Mouse (Mus musculus) limb, embryonic 11.5 days (tissue): ENCODE data around the gene Usp6nl. TPM values are rescaled to one million over a fixed set of nuclear protein-coding genes. Genes with fewer than 3 reads are reported as not detected.

Experiments used
- ATAC-seq: fragments of 200-750 bp; cut with Nextera tagmentation; 2 replicates; pipeline ENCODE4 v1.8.0; 2017; ENCODE audit warnings: low read depth; ENCODE audit not compliant: insufficient number of reproducible peaks, low FRiP score, low TSS enrichment
- DNase-seq: peaks from one replicate; pipeline ENCODE4 v3.0.0-alpha.2; 2015; ENCODE audit warnings: low spot score
- H3K27ac ChIP-seq: fragments of 300-500 bp; sonication (generic); replicated peaks from 2 replicates; pipeline ENCODE4 v1.5.1; 2014; ENCODE audit warnings: low read depth, mild to moderate bottlenecking, low read length
- H3K27me3 ChIP-seq: fragments of 300-500 bp; sonication (generic); 2 replicates; pipeline ENCODE4 v1.6.1; 2014; ENCODE audit warnings: mild to moderate bottlenecking, low read length, mixed read lengths; ENCODE audit not compliant: control insufficient read depth, insufficient read depth
- H3K36me3 ChIP-seq: fragments of 300-500 bp; sonication (generic); 2 replicates; pipeline ENCODE4 v1.6.1; 2014; ENCODE audit warnings: mild to moderate bottlenecking, low read length, moderate library complexity, mixed read lengths; ENCODE audit not compliant: control insufficient read depth, insufficient read depth
- H3K4me1 ChIP-seq: fragments of 300-500 bp; sonication (generic); 2 replicates; pipeline ENCODE4 v1.6.1; 2014; ENCODE audit warnings: low read length, mixed read lengths; ENCODE audit not compliant: control insufficient read depth, insufficient read depth
- H3K4me2 ChIP-seq: fragments of 300-500 bp; sonication (generic); 2 replicates; pipeline ENCODE4 v1.6.1; 2014; ENCODE audit warnings: low read depth, mild to moderate bottlenecking, moderate library complexity; ENCODE audit not compliant: severe bottlenecking
- H3K4me3 ChIP-seq: fragments of 300-500 bp; sonication (generic); 2 replicates; pipeline ENCODE4 v1.5.1; 2014; ENCODE audit warnings: low read depth, low read length
- H3K9ac ChIP-seq: fragments of 300-500 bp; sonication (generic); 2 replicates; pipeline ENCODE4 v1.6.1; 2014; ENCODE audit warnings: mild to moderate bottlenecking, low read length
- H3K9me3 ChIP-seq: fragments of 300-500 bp; sonication (generic); 2 replicates; pipeline ENCODE4 v1.6.1; 2016; ENCODE audit warnings: low read length; ENCODE audit not compliant: control insufficient read depth
- WGBS: fragments of 180-500 bp; shearing (Covaris S2); extraction: QIAGEN DNeasy Blood & Tissue Kit; methylation state at CpG from one replicate; pipeline ENCODE4 v1.1.7; 2014; 5-methylcytosine and 5-hydroxymethylcytosine counted together
- polyA plus RNA-seq: library from polyadenylated mRNA; unstranded; fragments of >200 nt; fragmentation: Nextera tagmentation; extraction: Ambion mirVana; gene quantifications from 2 replicates; pipeline ENCODE4 v1.2.1, GENCODE M21; 2014

Usp6nl gene
- polyA plus RNA-seq, 1 experiment from 2014 or later = 15.6 TPM

DNA sequence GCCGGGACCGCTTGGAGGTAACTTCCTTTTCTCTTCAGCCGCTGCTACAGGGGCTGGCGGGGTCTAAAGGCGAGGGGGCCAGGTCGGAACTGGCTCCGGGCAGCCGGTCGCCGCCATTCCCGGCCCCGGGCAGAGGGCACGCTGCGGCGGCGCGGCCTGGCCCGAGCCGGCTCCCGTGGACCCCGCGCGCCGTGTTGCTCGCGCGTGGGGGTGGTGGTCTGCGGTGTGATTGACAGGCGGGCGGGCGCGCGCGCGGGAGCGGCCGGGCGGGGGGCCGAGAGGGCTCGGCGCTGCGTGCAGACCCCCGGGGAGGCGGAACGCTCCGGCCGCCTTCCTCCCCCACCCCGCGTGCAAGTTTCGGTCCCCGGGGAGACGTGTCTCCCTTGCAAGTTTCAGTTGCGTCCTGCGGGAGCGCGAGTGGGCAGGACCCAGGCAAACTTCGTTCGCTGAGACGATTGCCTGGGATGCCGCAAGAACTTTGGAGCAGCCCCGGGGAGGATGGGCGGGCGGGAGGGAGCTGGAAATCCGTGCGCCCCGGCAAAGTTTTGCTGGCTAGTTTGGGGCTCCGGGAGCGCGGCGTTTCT is 563 bp downstream of the Usp6nl start:
- Histone ChIP-seq H3K27ac (peak overlapping the region; percentile 99), H3K9me3 (no peaks in the 10 kb centered on the region), H3K4me1 (peaks cover 18% of the 10 kb centered on the region), H3K36me3 (no peaks in the 10 kb centered on the region), H3K27me3 (no peaks in the 10 kb centered on the region), H3K4me2 (peak overlapping the region; percentile 61), H3K9ac (peak overlapping the region; percentile 96), H3K4me3 (peak overlapping the region; percentile 86)
- peak; percentile 53 for ATAC-seq
- DNase-seq = peak; percentile 70
- under 1% methylated on average over 48 of the region's 70 CpGs for WGBS

DNA sequence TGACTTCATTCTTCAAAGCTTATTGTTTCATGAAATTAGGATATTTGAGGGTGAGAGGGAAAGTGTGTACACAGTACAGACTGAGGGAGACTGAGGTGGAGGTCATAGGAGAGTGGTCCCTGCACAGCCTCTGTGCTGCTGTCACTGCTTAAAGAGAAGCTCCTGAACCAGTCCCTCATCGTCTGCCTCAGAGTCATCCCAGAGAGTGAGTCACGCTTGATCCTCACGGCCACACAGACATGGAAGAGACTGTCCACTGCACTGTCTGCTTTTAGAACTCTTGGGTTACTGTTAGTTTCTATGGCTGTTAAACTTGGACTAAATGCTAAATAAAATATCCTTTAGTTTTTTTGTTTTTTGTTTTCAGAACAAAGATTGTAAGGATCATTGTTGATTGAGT is 3.2 kb downstream of the Usp6nl start:
- ATAC-seq = no peak
- H3K27ac ChIP-seq = no peak overlapping the region
- no peak for DNase-seq
- H3K36me3 ChIP-seq = no peaks in the 10 kb centered on the region
- WGBS = 76% methylated on average over 3 of the region's 3 CpGs
- H3K4me3 ChIP-seq = no peak overlapping the region
- no peak overlapping the region for H3K4me2 ChIP-seq
- H3K4me1 ChIP-seq = peaks cover 18% of the 10 kb centered on the region
- H3K27me3 ChIP-seq = no peaks in the 10 kb centered on the region
- H3K9me3 ChIP-seq = no peaks in the 10 kb centered on the region
- no peak overlapping the region for H3K9ac ChIP-seq

DNA sequence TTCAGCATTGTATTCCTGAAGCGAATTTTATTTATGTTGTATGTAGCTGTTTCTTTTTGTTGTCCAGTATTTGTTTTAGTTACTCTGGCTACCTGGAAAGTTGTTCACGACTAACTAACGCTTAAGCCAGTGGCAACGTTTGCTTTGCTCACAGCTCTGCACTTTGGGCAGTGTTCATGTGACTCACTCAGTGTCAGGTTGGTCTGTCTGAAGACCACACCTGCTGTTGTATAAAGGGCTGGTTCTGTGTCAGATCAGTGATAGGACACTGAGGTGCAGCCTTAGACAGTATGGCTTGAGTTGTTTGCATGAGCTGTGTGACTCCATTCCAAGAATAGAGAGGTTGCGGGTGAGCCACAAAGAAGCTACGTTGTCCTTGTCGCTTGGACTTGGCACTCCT is 6.5 kb downstream of the Usp6nl start:
- DNase-seq = no peak
- H3K9ac ChIP-seq = no peak overlapping the region
- peaks cover 8% of the 10 kb centered on the region for H3K4me1 ChIP-seq
- no peaks in the 10 kb centered on the region for H3K36me3 ChIP-seq
- WGBS = 89% methylated on average over 7 of the region's 7 CpGs
- no peak for ATAC-seq
- no peak overlapping the region for H3K27ac ChIP-seq
- no peak overlapping the region for H3K4me2 ChIP-seq
- no peaks in the 10 kb centered on the region for H3K9me3 ChIP-seq
- no peak overlapping the region for H3K4me3 ChIP-seq
- H3K27me3 ChIP-seq = no peaks in the 10 kb centered on the region

DNA sequence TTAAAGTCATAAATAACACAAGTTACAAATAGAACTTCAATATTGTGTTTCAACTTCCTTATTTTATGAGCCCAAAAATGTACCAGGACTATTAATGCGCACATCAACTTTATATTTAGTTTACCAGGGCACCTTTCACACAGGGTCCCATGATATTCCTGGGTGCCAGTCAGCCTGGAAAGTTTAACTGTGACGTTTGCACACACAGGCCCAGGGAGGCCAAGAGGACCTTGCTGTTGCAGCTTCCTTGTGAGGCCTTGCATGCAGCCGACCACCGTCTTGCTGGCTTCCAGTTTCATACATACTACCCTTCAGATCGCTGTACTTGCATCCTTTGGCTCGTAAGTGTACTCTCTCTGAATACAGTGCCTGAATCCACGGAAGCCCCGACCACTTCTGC is 8.3 kb downstream of the Usp6nl start:
- H3K27me3 ChIP-seq = no peaks in the 10 kb centered on the region
- no peak overlapping the region for H3K9ac ChIP-seq
- H3K4me1 ChIP-seq = peaks cover 2% of the 10 kb centered on the region; the same call in 1 of the 2 replicates
- H3K4me3 ChIP-seq = no peak overlapping the region
- H3K36me3 ChIP-seq = no peaks in the 10 kb centered on the region
- H3K4me2 ChIP-seq = no peak overlapping the region
- no peak for ATAC-seq
- no peak overlapping the region for H3K27ac ChIP-seq
- no peak for DNase-seq
- 88% methylated on average over 8 of the region's 8 CpGs for WGBS
- no peaks in the 10 kb centered on the region for H3K9me3 ChIP-seq

DNA sequence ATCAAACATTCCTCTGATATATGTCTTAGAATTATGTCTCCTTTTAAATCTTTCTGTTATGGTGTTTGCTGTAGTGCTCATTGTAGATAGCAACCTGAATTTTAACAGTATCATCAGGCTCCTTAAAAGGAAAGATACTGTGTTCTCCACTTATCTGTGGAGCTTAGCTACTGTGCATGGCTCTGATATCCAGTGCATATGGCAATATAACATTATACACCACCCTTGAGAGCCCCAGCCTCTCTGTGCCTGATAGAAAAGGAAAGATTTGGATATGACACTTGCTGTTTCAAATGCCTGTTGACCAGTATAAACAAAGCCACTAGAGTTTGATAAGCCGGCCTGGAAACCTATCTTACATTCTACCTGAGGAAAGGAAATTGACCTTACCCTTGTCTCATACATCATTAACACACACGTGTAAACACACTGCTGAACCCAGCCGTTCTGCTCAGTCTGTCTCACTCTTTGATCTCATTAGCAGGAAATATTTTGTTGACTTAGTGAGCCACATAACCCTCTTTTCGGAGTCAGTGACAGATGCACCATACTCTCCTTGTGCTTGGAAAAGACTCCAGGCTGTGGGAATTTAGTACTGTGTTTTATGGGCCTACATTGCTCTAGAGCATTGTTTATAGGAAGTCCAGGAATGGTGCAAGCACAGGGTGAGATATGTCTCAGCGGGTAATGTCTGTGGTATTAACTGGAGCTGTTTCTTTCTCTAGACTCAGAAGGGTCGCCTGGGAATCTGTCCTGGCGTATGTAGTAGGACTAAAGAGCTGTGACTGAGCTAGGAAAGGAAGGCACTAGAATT is 9.1 kb downstream of the Usp6nl start:
- no peak overlapping the region for H3K4me2 ChIP-seq
- H3K9me3 ChIP-seq = no peaks in the 10 kb centered on the region
- peaks cover 2% of the 10 kb centered on the region; the same call in 1 of the 2 replicates for H3K4me1 ChIP-seq
- no peak overlapping the region for H3K27ac ChIP-seq
- H3K4me3 ChIP-seq = no peak overlapping the region
- WGBS = 64% methylated on average over 7 of the region's 7 CpGs
- H3K9ac ChIP-seq = no peak overlapping the region
- no peaks in the 10 kb centered on the region for H3K36me3 ChIP-seq
- ATAC-seq = no peak
- no peaks in the 10 kb centered on the region for H3K27me3 ChIP-seq
- no peak for DNase-seq

DNA sequence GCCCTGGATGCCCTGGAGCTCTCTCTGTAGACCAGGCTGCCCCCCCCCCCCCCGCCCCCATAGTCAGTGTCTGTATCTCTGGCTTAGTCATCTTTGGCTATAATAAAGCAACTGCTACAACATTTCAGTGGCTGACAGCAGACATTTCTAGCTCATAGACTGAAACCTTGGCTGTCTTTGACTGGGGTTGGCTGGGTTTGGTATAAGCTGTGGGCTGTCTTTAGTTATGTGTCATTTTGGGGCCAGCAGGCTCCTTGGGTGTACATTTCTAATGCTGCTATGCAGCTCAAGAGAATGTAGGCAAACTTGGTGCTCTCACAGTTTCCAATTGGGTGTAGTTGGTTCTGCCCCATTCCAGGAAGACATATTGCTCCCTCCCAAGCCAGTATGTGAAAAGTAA is 11.1 kb downstream of the Usp6nl start:
- Histone ChIP-seq H3K9ac (no peak overlapping the region), H3K27ac (no peak overlapping the region), H3K4me2 (no peak overlapping the region), H3K9me3 (no peaks in the 10 kb centered on the region), H3K4me3 (no peak overlapping the region), H3K36me3 (no peaks in the 10 kb centered on the region), H3K4me1 (peaks cover 2% of the 10 kb centered on the region; the same call in 1 of the 2 replicates), H3K27me3 (no peaks in the 10 kb centered on the region)
- 77% methylated on average over 1 of the region's 1 CpGs for WGBS
- no peak for ATAC-seq
- DNase-seq = no peak

DNA sequence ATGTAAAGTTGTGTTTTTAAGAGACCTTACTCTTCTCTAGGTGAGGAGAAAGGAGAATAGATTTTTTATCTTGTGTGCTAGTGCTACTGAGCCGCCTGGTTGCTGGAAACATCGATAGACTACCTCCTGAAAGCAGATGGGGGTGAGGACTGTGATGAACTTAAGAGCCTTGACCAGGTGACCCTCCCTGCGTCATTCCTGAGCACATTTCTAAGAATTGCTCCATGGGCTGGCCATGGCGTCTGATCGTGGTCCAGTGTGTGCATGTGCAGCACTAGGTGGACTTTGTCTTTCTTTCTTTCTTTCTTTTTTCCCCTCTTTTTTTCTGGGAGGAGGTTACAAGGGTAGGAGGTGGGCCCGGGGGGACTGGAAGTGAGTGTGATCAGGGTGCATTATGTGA is 11.5 kb downstream of the Usp6nl start:
- Histone ChIP-seq H3K9me3 (no peaks in the 10 kb centered on the region), H3K27ac (no peak overlapping the region), H3K4me1 (peaks cover 2% of the 10 kb centered on the region; the same call in 1 of the 2 replicates), H3K4me3 (no peak overlapping the region), H3K4me2 (no peak overlapping the region), H3K27me3 (no peaks in the 10 kb centered on the region), H3K36me3 (no peaks in the 10 kb centered on the region), H3K9ac (no peak overlapping the region)
- no peak for DNase-seq
- WGBS = 87% methylated on average over 6 of the region's 6 CpGs
- no peak for ATAC-seq

DNA sequence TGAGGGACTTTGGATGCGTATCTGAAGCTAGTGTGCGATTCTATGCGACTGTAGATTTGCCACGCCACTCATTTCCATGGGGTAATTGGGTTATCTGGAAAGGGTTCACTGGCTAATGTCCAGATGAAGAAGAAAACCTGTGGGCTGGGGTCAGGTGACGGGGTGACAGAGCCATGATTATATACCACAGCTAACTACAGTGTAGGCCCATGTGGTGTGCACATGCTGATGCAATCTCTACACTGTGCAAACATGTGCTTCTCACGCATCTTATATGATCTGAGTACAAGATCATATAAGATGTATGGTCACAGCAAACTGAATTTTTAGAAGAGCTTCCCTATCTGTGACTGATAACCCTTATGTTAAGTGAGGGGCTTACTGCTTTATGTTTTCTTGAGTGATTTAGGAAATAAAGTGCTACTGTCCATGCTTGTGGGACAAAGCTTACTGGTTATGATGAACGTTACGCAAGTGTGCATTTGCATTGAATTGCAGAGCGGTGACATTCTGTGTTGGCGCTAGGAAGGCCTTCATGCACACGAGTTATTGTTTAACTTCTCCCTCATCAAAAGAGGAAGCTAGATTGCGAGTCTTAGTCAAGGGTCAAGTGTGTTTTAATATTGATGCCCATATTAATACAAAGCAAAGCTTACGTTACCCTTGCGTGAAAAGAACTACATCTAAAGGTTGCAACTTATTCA is 12.7 kb downstream of the Usp6nl start:
- H3K27me3 ChIP-seq = no peaks in the 10 kb centered on the region
- H3K4me1 ChIP-seq = peaks cover 2% of the 10 kb centered on the region; the same call in 1 of the 2 replicates
- no peak overlapping the region for H3K27ac ChIP-seq
- no peak for ATAC-seq
- DNase-seq = no peak
- H3K4me3 ChIP-seq = no peak overlapping the region
- no peak overlapping the region for H3K4me2 ChIP-seq
- no peak overlapping the region for H3K9ac ChIP-seq
- H3K9me3 ChIP-seq = no peaks in the 10 kb centered on the region
- 89% methylated on average over 14 of the region's 14 CpGs for WGBS
- H3K36me3 ChIP-seq = no peaks in the 10 kb centered on the region
